Mouse (Mus musculus): ENCODE measurements at regions not wholly inside any gene's neighbourhood (a gene's known extent, or its start where the extent isn't known, plus 50 kb on each side); places are given as distances from the start of the nearest gene placed in this dataset.

DNA sequence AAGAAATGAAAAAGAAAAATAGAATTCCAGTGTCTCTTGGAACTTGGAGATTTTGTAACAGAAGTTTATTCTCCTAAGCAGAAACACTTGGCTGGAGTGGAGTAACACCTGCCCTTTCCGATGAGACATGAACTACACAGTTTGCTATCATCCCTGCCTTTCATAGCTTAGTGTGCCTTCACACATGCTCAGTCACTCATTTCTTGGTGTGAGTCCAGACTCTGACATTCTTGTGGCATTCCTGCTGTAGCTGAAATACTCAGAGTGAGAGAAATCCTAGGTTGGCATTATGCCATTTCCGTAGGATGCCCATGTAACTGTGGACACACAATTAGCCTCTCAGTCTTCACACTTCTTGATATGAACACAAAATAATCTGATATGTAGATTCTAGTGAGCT, 318.2 kb downstream of the Gsdmc2 start:
- Histone ChIP-seq H3K4me3 (ENCODE audit: control insufficient read depth in 1 of 2, insufficient read depth in 1 of 2, low read depth in 2 of 2, low read length in 2 of 2) (no peak overlapping the region), H3K79me2 (ENCODE audit: control insufficient read depth, insufficient read depth, low read length, poor library complexity) (no peaks in the 10 kb centered on the region), H3K9ac (ENCODE audit: control insufficient read depth, low read depth, low read length, poor library complexity, severe bottlenecking) (no peak overlapping the region), H3K4me1 (ENCODE audit: control insufficient read depth in 1 of 2, insufficient read depth in 2 of 2, low read length in 2 of 2) (no peaks in the 10 kb centered on the region), H3K27ac (ENCODE audit: control insufficient read depth, low read depth, low read length) (no peak overlapping the region), H3K9me3 (replicated peaks; ENCODE audit: insufficient read depth, low read length) (no peaks in the 10 kb centered on the region), H3K27me3 (ENCODE audit: control insufficient read depth in 1 of 2, insufficient read depth in 2 of 2, low read length in 2 of 2) (no peaks in the 10 kb centered on the region), H3K36me3 (ENCODE audit: control insufficient read depth in 1 of 2, insufficient read depth in 2 of 2, low read length in 2 of 2) (no peaks in the 10 kb centered on the region)
- no peak for TF ChIP-seq USF1 (IDR thresholded peaks at IDR 0.05; ENCODE audit: low read depth, low read length)
- TF ChIP-seq MYB (IDR thresholded peaks at IDR 0.05; ENCODE audit: low read depth, low read length), result no peak
- TF ChIP-seq TCF12 (IDR thresholded peaks at IDR 0.05; ENCODE audit: low read depth, low read length), result no peak
- TF ChIP-seq POLR2AphosphoS5 (IDR thresholded peaks at IDR 0.05; ENCODE audit: borderline replicate concordance, low read depth, low read length), result no peak
- no peak for TF ChIP-seq POLR2A (IDR thresholded peaks at IDR 0.05; ENCODE audit: control insufficient read depth in 1 of 2, insufficient read depth in 1 of 2, low read depth in 1 of 2, low read length in 2 of 2, poor library complexity in 1 of 2)
- no peak for TF ChIP-seq ZKSCAN1 (IDR thresholded peaks at IDR 0.05; ENCODE audit: low read depth, low read length)
- no peak for TF ChIP-seq SIN3A (IDR thresholded peaks at IDR 0.05; ENCODE audit: low read length)
- TF ChIP-seq ETS1 (IDR thresholded peaks at IDR 0.05; ENCODE audit: low read depth, low read length), result no peak
- no peak for TF ChIP-seq POLR2AphosphoS2 (IDR thresholded peaks at IDR 0.05; ENCODE audit: low read length)
- TF ChIP-seq RCOR1 (IDR thresholded peaks at IDR 0.05; ENCODE audit: low read depth, low read length), result no peak
- TF ChIP-seq TBP (IDR thresholded peaks at IDR 0.05; ENCODE audit: low read depth, low read length), result no peak
- no peak for TF ChIP-seq BHLHE40 (IDR thresholded peaks at IDR 0.05; ENCODE audit: borderline replicate concordance, low read depth, low read length)
- no peak for DNase-seq (ENCODE audit: low read depth, low spot score)

DNA sequence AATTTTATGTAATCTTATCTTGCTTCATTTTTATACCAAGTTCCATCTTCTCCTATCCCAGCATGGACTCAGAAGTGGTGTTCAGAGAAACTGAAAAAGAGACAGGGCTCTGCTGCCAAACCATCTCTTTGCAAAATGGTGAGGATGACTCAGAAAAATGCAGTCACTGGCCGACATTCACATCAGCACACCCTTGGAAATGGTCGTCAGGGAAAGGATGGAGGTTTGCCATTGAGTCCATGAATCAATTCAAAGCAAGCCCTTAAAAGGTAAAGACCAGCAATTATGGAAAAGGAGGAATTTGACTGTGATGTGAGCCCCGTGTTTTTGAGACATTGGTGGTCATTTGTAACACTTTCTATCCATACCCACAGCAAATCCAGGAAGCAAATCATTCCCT, 327.7 kb downstream of the Gsdmc2 start:
- H3K4me3 ChIP-seq (ENCODE audit: control insufficient read depth in 1 of 2, insufficient read depth in 1 of 2, low read depth in 2 of 2, low read length in 2 of 2), result no peak overlapping the region

More for the DNA sequence above, 327.7 kb downstream of the Gsdmc2 start:
- TF ChIP-seq HCFC1 (IDR thresholded peaks at IDR 0.05; ENCODE audit: low read depth, low read length) (no peak), USF2 (IDR thresholded peaks at IDR 0.05; ENCODE audit: borderline replicate concordance in 1 of 2, insufficient read depth in 1 of 2, low read depth in 1 of 2, low read length in 2 of 2) (no peak), GABPA (IDR thresholded peaks at IDR 0.05; ENCODE audit: low read depth, low read length) (no peak), USF1 (IDR thresholded peaks at IDR 0.05; ENCODE audit: low read depth, low read length) (no peak), SIN3A (IDR thresholded peaks at IDR 0.05; ENCODE audit: low read length) (no peak), KAT2A (conservative IDR thresholded peaks at IDR 0.05; ENCODE audit: low read depth, low read length) (no peak), EP300 (IDR thresholded peaks at IDR 0.05; ENCODE audit: low read depth in 1 of 2, low read length in 2 of 2) (no peak), ZC3H11A (IDR thresholded peaks at IDR 0.05; ENCODE audit: low read depth, low read length) (no peak), ZMIZ1 (IDR thresholded peaks at IDR 0.05; ENCODE audit: low read depth, low read length) (no peak), CTCF (IDR thresholded peaks at IDR 0.05 in 2 of 3, conservative IDR thresholded peaks at IDR 0.05 in 1 of 3; ENCODE audit: control insufficient read depth in 1 of 3, insufficient read depth in 1 of 3, low read depth in 2 of 3, low read length in 3 of 3, poor library complexity in 1 of 3, severe bottlenecking in 1 of 3) (no peak), E2F4 (IDR thresholded peaks at IDR 0.05; ENCODE audit: borderline replicate concordance, low read depth, low read length) (no peak), NELFE (IDR thresholded peaks at IDR 0.05; ENCODE audit: low read depth, low read length) (no peak), MAX (IDR thresholded peaks at IDR 0.05; ENCODE audit: low read length) (no peak), CHD1 (IDR thresholded peaks at IDR 0.05; ENCODE audit: low read depth, low read length) (no peak), TCF12 (IDR thresholded peaks at IDR 0.05; ENCODE audit: low read depth, low read length) (no peak), GATA1 (IDR thresholded peaks at IDR 0.05; ENCODE audit: low read depth, low read length) (no peak), ELF1 (IDR thresholded peaks at IDR 0.05; ENCODE audit: low read depth, low read length) (no peak), BHLHE40 (IDR thresholded peaks at IDR 0.05; ENCODE audit: borderline replicate concordance, low read depth, low read length) (no peak), POLR2AphosphoS5 (IDR thresholded peaks at IDR 0.05; ENCODE audit: borderline replicate concordance, low read depth, low read length) (no peak)
- no peaks in the 10 kb centered on the region for H3K9me3 ChIP-seq (replicated peaks; ENCODE audit: insufficient read depth, low read length)
- no peaks in the 10 kb centered on the region for H3K36me3 ChIP-seq (ENCODE audit: control insufficient read depth in 1 of 2, insufficient read depth in 2 of 2, low read length in 2 of 2)
- no peaks in the 10 kb centered on the region for H3K27me3 ChIP-seq (ENCODE audit: control insufficient read depth in 1 of 2, insufficient read depth in 2 of 2, low read length in 2 of 2)
- H3K79me2 ChIP-seq (ENCODE audit: control insufficient read depth, insufficient read depth, low read length, poor library complexity), result no peaks in the 10 kb centered on the region
- no peaks in the 10 kb centered on the region for H3K4me1 ChIP-seq (ENCODE audit: control insufficient read depth in 1 of 2, insufficient read depth in 2 of 2, low read length in 2 of 2)
- H3K27ac ChIP-seq (ENCODE audit: control insufficient read depth, low read depth, low read length), result no peak overlapping the region
- no peak overlapping the region for H3K9ac ChIP-seq (ENCODE audit: control insufficient read depth, low read depth, low read length, poor library complexity, severe bottlenecking)
- DNase-seq (ENCODE audit: low read depth, low spot score), result no peak
